ENCODE assay signal across 9 mouse cellular contexts in the genomic region with DNA sequence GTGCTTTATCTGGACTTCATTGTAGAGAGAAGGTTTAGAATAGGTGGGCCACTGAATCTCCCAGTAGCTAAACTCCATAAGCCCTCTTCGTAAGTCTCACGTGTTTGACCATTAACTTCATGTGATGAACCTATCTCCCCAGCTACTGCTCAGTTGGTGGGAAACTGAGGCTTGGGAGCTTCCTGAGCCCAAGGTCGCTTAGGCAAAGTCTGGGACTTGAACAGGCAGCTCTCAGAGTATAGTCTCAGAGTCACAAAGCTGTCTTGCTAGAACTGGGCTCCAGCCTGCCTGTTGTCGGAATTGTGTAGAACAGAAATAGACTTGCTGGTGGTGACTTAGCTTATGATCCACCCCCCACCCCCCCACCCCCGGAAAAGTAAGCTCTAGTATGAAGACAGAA. TPM values are rescaled to one million over a fixed set of nuclear protein-coding genes. Genes with fewer than 3 reads are reported as not detected.
DNase-seq lines count a peak whose midpoint lies in the region; ATAC-seq and TF ChIP-seq lines count a peak whose summit lies in the region.
"Had no signal": no experiment of that assay in that cellular context is flagged by ENCODE, and none has a peak within 500 bp of the region (broad histone marks: within the 10 kb centered on the region; RNA-seq: fewer than 3 reads in every experiment).

No protein-coding gene starts in this region.

- H3K9me3 ChIP-seq in heart, embryonic 14.5 days (ENCODE audit: control insufficient read depth, low read length), result no peaks in the 10 kb centered on the region
- H3K9me3 ChIP-seq in CH12.LX (replicated peaks; ENCODE audit: low read length), result no peaks in the 10 kb centered on the region
- no peaks in the 10 kb centered on the region for H3K9me3 ChIP-seq in forebrain, embryonic 16.5 days (ENCODE audit: control insufficient read depth, low read length)
- H3K9me3 ChIP-seq in midbrain, embryonic 10.5 days (replicated peaks), result no peaks in the 10 kb centered on the region

- intact Hi-C loops in heart, postnatal 36 days (cut with DNase I), result loop anchor here (2.0 to 5.0 kb wide), 2 partner anchors 113 to 269 kb away; no protein-coding TSS in a partner anchor
- intact Hi-C loops in left cerebral cortex, postnatal 36 days (cut with DNase I), result loop anchor here (5.0 kb wide), 3 partner anchors 271 to 959 kb away; a partner anchor contains a TSS

- H3K36me3 ChIP-seq in heart, embryonic 14.5 days (ENCODE audit: control insufficient read depth, insufficient read depth, low read length), result 0 out of 2 replicates have a peak, but pooled peaks cover 5% of the 10 kb centered on the region
- H3K36me3 ChIP-seq in CH12.LX (replicated peaks in 1 of 2; ENCODE audit: control insufficient read depth in 1 of 2, insufficient read depth in 1 of 2, low read length in 1 of 2), result peaks cover 0 to 10% of the 10 kb centered on the region in 2 experiments
- H3K36me3 ChIP-seq in forebrain, embryonic 16.5 days (ENCODE audit: control insufficient read depth, insufficient read depth), result no peaks in the 10 kb centered on the region
- H3K36me3 ChIP-seq in midbrain, embryonic 10.5 days, result no peaks in the 10 kb centered on the region

- dilution Hi-C loops in CH12.LX (cut with MboI; ENCODE audit: extremely low pct_ligation_motif_present, extremely low pct_unique_long_range_greater_than_20kb, low sequenced_read_pairs), result no loop called here

- DNase-seq in heart, postnatal 36 days, result no peak
- DNase-seq in CH12.LX (ENCODE audit: extremely low read depth), result no peak
- DNase-seq in midbrain, embryonic 10.5 days (ENCODE audit: low spot score), result no peak
- DNase-seq in left cerebral cortex, postnatal 36 days (ENCODE audit: low spot score in 2 of 2), result no peak
- DNase-seq in retina, postnatal 1 day, result no peak
- DNase-seq: right cerebral cortex, postnatal 14 days had no signal

- peaks cover 6 to 19% of the 10 kb centered on the region in 2 experiments; a peak in 2 of 4 replicates for H3K4me1 ChIP-seq in heart, embryonic 14.5 days (ENCODE audit: control insufficient read depth in 2 of 2, insufficient read depth in 2 of 2, low read length in 2 of 2)
- H3K4me1 ChIP-seq in CH12.LX (ENCODE audit: control insufficient read depth in 1 of 2, insufficient read depth in 2 of 2), result peaks cover 3 to 41% of the 10 kb centered on the region in 2 experiments; a peak in 2 of 4 replicates
- peaks cover 14% of the 10 kb centered on the region for H3K4me1 ChIP-seq in forebrain, embryonic 16.5 days (replicated peaks; ENCODE audit: control insufficient read depth, insufficient read depth, low read length)
- peaks cover 56% of the 10 kb centered on the region for H3K4me1 ChIP-seq in midbrain, embryonic 10.5 days

- 77% methylated on average over 5 of the region's 5 CpGs for WGBS in heart, embryonic 14.5 days
- 89% methylated on average over 5 of the region's 5 CpGs for WGBS in forebrain, embryonic 16.5 days
- 77% methylated on average over 5 of the region's 5 CpGs for WGBS in midbrain, embryonic 10.5 days

- in situ Hi-C loops in CH12.LX (cut with MboI; ENCODE audit: low pct_ligation_motif_present, low pct_unique_long_range_greater_than_20kb, low sequenced_read_pairs), result loop anchor here (25.0 kb wide), 1 partner anchor 259 kb away; no protein-coding TSS in a partner anchor

- TF ChIP-seq CTCF in CH12.LX (conservative IDR thresholded peaks at IDR 0.05 in 1 of 2, IDR thresholded peaks at IDR 0.05 in 1 of 2; ENCODE audit: low read depth in 2 of 2, low read length in 2 of 2), result no peak

- TF ChIP-seq POLR2A in CH12.LX (IDR thresholded peaks at IDR 0.05; ENCODE audit: low read depth, low read length), result no peak

- no peak overlapping the region for H3K27ac ChIP-seq in heart, embryonic 14.5 days (replicated peaks in 1 of 2; ENCODE audit: control insufficient read depth in 1 of 2, insufficient read depth in 1 of 2, low read depth in 2 of 2, low read length in 2 of 2)
- peak overlapping the region; percentile 43 for H3K27ac ChIP-seq in CH12.LX (ENCODE audit: insufficient read depth, low read depth)
- H3K27ac ChIP-seq in forebrain, embryonic 16.5 days (ENCODE audit: low read length), result no peak overlapping the region
- H3K27ac ChIP-seq in midbrain, embryonic 10.5 days (replicated peaks), result no peak overlapping the region

- no peaks in the 10 kb centered on the region for H3K27me3 ChIP-seq in heart, embryonic 14.5 days (ENCODE audit: control insufficient read depth, insufficient read depth, low read length)
- H3K27me3 ChIP-seq in CH12.LX (replicated peaks), result no peaks in the 10 kb centered on the region
- H3K27me3 ChIP-seq in forebrain, embryonic 16.5 days (replicated peaks; ENCODE audit: control insufficient read depth, insufficient read depth, low read length), result no peaks in the 10 kb centered on the region
- H3K27me3 ChIP-seq in midbrain, embryonic 10.5 days (ENCODE audit: low read depth, poor library complexity, severe bottlenecking), result peaks cover 7% of the 10 kb centered on the region; the same call in 1 of the 2 replicates

- no peak for ATAC-seq in heart, embryonic 14.5 days (ENCODE audit: insufficient number of reproducible peaks, insufficient read depth, low FRiP score, low read depth)
- ATAC-seq in forebrain, embryonic 16.5 days, result no peak
- ATAC-seq in megakaryocyte-erythroid progenitor cell, adult 5-6 weeks (replicated peaks; ENCODE audit: low FRiP score, low TSS enrichment, poor library complexity, severe bottlenecking), result no peak

- peak overlapping the region; percentile 87 for H3K4me2 ChIP-seq in heart, embryonic 14.5 days (ENCODE audit: low read length)
- peak overlapping the region; percentile 64 for H3K4me2 ChIP-seq in CH12.LX (ENCODE audit: insufficient read depth, low read depth, poor library complexity, severe bottlenecking)
- peak overlapping the region; percentile 94 for H3K4me2 ChIP-seq in forebrain, embryonic 16.5 days (ENCODE audit: low read length)

- H3K79me2 ChIP-seq in CH12.LX (replicated peaks; ENCODE audit: control insufficient read depth, extremely low read depth, insufficient read depth, poor library complexity, severe bottlenecking), result peaks cover 4% of the 10 kb centered on the region

- no peak for TF ChIP-seq EP300 in CH12.LX (IDR thresholded peaks at IDR 0.05; ENCODE audit: low read length)

- H3K9ac ChIP-seq in heart, embryonic 14.5 days (ENCODE audit: low read length), result no peak overlapping the region
- H3K9ac ChIP-seq in CH12.LX (ENCODE audit: insufficient read depth, low read depth), result peak overlapping the region; percentile 15
- no peak overlapping the region for H3K9ac ChIP-seq in forebrain, embryonic 16.5 days (replicated peaks; ENCODE audit: low read depth, low read length)

- no peak overlapping the region for H3K4me3 ChIP-seq in heart, embryonic 14.5 days (ENCODE audit: control insufficient read depth in 1 of 2, insufficient read depth in 1 of 2, low read depth in 1 of 2, low read length in 2 of 2)
- peak overlapping the region; percentile 6 to 83 (median 31) for H3K4me3 ChIP-seq in CH12.LX (replicated peaks in 1 of 3; ENCODE audit: low read depth in 2 of 3, low read length in 2 of 3, poor library complexity in 1 of 3)
- no peak overlapping the region; the same call in 1 of the 2 replicates for H3K4me3 ChIP-seq in forebrain, embryonic 16.5 days (replicated peaks; ENCODE audit: low read length)
- H3K4me3 ChIP-seq in midbrain, embryonic 10.5 days, result peak overlapping the region; percentile 87; the same call in 1 of the 2 replicates

- TF ChIP-seq RAD21 in CH12.LX (IDR thresholded peaks at IDR 0.05; ENCODE audit: low read depth, low read length), result no peak

TF ChIP-seq in CH12.LX, 34 proteins besides CTCF, POLR2A, EP300 and RAD21:
- TF ChIP-seq ZMIZ1 (IDR thresholded peaks at IDR 0.05; ENCODE audit: low read depth, low read length) (0 out of 2 replicates have a peak, but pooled peaks have one; percentile 3), ZNF384 (IDR thresholded peaks at IDR 0.05; ENCODE audit: low read depth, low read length) (no peak)

RNA-seq across cellular contexts. Expression of a gene that starts 3.0 kb away (rescaled TPM):
- polyA plus RNA-seq in heart, embryonic 14.5 days (2014; fragmentation: Nextera tagmentation; extraction: Ambion mirVana), result 3.7 and 5.7 TPM in 2 replicates
- 10 to 100 TPM; 16.4 to 21.9 TPM for total RNA-seq in heart, postnatal 36 days (2021)
- 7.9 and 12.3 TPM in 2 replicates for total RNA-seq in CH12.LX (2012; rRNA removed)
- 11.9 and 12.5 TPM in 2 replicates for total RNA-seq in CH12.LX (2014; rRNA removed)
- polyA plus RNA-seq in CH12.LX (2012; ENCODE audit: insufficient read length, low read depth), result 11.6 and 15.4 TPM in 2 replicates
- 3.9 and 4.4 TPM in 2 replicates for polyA plus RNA-seq in forebrain, embryonic 16.5 days (2015; fragmentation: Nextera tagmentation; extraction: Ambion mirVana)
- 3.9 and 4.3 TPM in 2 replicates for polyA plus RNA-seq in midbrain, embryonic 10.5 days (2016; fragmentation: Nextera tagmentation; extraction: Ambion mirVana)
- total RNA-seq in megakaryocyte-erythroid progenitor cell, adult 5-6 weeks (2014; fragmentation: Nextera tagmentation), result 15.7 and 29.5 TPM in 2 replicates
- total RNA-seq in megakaryocyte-erythroid progenitor cell, adult 5-6 weeks (2017), result 17.7 and 33.4 TPM in 2 replicates
- total RNA-seq in left cerebral cortex, postnatal 36 days (2021), result 10 to 100 TPM; 20.4 to 21.2 TPM

Comparison
In these comparisons a context has a peak if more than half of its experiments do, and no peak if none do; other contexts are left out.
1. H3K4me3 ChIP-seq: peak in CH12.LX (3 of 3) and midbrain, embryonic 10.5 days (single experiment); none in heart, embryonic 14.5 days (0 of 2) and forebrain, embryonic 16.5 days (single experiment).
2. Peak in every context shown above with its lines, with median percentiles within 50 percentile points of each other: H3K4me2 ChIP-seq.